Mouse (Mus musculus) gastrocnemius, postnatal 14 days (tissue): ENCODE results near the gene Mtcp1. TPM values are rescaled to one million over a fixed set of nuclear protein-coding genes. Genes with fewer than 3 reads are reported as not detected.

Source experiments
- DNase-seq: peaks from one replicate; pipeline ENCODE4 v3.0.0; 2021; ENCODE audit warnings: mixed read lengths
- intact Hi-C: fragments of 180-260 bp; cut with DNase I; formaldehyde crosslinking; loops from one replicate; pipeline ENCODE4 v1.15.1; 2025; ENCODE audit warnings: low total_unique reads
- long read RNA-seq, 2 experiments: library from polyadenylated mRNA; stranded (forward); transcript quantifications; one replicate each; pipeline ENCODE4 v2.0.0; 2021
- total RNA-seq, 2 experiments: library from RNA; stranded (reverse); gene quantifications; 2 replicates each; pipeline ENCODE4 v1.2.3; 2021

Mtcp1 gene
- 1 to 10 TPM; 1.5 to 3.3 TPM for total RNA-seq
- long read RNA-seq, experiment 1, partial matches to known transcripts: 0 of 1 reads
- long read RNA-seq, experiment 1, other reads (novel, unspliced or antisense): 0 of 1 reads
- long read RNA-seq, experiment 2, partial matches to known transcripts: 1 of 1 reads
- long read RNA-seq, experiment 2, other reads (novel, unspliced or antisense): 0 of 1 reads

- intact Hi-C loops: no loop called here
- DNase-seq: peak; percentile 87
Measured at GRCm38 (mm10) chrX:75415936-75416785, at the start of gene Mtcp1, which contains the start of the genes Cmc4 and Brcc3. Gene Mtcp1 (minus strand): TSS chrX:75416588. Gene Cmc4 (minus strand): TSS chrX:75416584. Gene Brcc3 (plus strand): TSS chrX:75416628.

DNA sequence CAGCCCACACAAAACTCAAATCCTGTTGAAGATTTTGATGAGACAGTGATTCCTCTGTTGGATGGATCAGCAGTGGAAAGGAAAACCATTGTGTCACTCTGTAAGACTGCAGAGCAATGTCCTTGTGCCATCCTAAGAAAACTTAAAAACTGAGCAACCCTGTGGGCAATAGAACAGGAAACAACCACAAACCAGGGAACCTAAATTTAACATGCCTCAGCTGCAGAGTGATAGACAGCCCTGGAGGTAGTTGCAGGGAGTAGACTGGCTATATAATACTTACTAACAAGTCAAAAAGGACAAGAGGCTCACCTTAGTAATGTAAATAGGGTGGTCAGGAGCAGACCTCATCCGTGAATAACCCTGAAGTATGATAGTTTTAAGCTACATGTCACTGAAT is 38.2 kb upstream of the Mtcp1 start:
- DNase-seq: no peak
- intact Hi-C loops: no loop called here

- intact Hi-C loops: no loop called here
- DNase-seq: no peak
Measured at GRCm38 (mm10) chrX:75409711-75410110, 6.7 kb downstream of the Mtcp1 start.

- DNase-seq: no peak
- intact Hi-C loops: no loop called here
Measured at GRCm38 (mm10) chrX:75403350-75403749, 13.0 kb downstream of the Mtcp1 start.

DNA sequence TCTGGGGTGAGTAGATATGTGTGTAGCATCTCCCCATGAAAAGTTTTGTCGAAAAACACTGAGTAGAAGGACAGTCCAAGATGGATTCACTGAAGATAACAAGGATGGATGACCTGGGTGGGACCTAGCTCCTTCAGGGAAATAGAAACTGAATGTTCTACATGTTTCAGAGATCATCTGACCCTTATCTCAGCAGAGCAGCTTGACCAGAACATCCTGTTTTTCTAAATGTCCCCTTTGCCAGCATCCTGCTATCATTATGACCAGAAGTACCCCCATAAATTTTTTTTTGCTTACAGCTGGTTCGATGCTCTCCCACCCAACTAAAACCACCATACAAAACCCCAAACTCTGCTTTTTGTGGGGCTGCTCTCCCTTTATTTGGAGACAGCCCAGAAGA is 13.7 kb downstream of the Mtcp1 start:
- intact Hi-C loops: no loop called here

DNA sequence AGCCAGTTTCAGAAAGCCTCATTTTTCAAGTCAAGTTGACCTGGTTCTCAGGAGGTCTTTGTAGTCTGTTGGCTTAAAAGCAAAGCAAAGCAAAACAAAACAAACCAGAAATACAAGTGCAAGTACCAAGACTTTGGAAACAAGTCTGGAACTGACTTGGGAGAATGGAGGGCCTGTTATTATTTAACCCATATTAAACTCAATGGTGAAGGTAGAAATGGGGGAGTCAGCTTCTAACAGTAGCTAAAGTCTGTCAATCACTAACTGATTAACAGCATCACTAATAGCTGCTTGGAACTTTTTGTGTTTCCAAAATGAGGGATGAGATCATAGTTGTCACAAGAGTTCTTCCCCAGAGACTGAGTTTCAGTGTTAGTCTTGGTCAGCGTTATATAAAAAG is 16.9 kb downstream of the Mtcp1 start:
- DNase-seq: no peak
- intact Hi-C loops: no loop called here

More for the DNA sequence above, 13.7 kb downstream of the Mtcp1 start:
- DNase-seq: no peak

- intact Hi-C loops: no loop called here
- peak; percentile 76 for DNase-seq
Measured at GRCm38 (mm10) chrX:75382195-75382771, 34.1 kb downstream of the Mtcp1 start, which contains the start of the genes Fundc2 and F8. Gene Fundc2 (plus strand): TSS chrX:75382399. Gene F8 (minus strand): TSS chrX:75382615.

DNA sequence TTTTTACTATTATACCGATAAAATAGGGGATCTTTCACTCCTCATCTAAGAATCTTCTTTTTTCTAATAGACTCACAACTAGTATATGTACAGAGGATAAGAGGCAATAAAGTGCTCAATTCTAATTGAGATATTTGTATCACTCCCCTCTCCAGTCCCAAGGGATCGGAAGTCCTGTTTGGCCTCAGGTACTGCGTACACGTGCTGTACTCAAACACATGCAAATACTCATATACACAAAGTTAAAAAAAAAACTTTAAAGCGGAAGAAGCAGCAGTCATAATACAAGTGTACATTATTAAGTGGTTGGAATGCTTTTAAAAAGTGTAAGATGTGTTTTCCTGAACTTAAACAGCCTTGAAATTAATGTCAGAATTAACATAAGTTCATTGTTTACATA is 34.7 kb downstream of the Mtcp1 start:
- DNase-seq: no peak
- intact Hi-C loops: no loop called here

DNA sequence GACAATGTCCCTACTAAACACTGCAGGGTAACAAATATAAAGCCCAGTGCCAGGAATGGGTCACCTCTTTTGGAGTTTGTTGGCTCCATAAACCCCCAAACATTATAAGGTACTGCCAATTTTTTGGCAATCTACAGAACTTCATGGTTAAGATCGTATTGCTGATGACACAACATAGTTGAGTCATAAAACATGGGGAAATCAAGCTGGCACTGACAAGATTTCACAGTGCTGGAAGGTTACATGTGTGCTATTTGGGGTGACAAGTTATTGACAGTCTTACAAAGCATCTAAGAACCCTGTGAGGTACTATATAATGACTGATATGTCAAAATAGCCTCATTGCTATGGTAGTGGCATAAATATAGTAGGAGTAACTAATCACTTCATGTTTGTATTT is 35.2 kb downstream of the Mtcp1 start:
- intact Hi-C loops: no loop called here
- DNase-seq: no peak

- no peak for DNase-seq
- intact Hi-C loops: no loop called here
Measured at GRCm38 (mm10) chrX:75376815-75377214, 39.6 kb downstream of the Mtcp1 start.

DNA sequence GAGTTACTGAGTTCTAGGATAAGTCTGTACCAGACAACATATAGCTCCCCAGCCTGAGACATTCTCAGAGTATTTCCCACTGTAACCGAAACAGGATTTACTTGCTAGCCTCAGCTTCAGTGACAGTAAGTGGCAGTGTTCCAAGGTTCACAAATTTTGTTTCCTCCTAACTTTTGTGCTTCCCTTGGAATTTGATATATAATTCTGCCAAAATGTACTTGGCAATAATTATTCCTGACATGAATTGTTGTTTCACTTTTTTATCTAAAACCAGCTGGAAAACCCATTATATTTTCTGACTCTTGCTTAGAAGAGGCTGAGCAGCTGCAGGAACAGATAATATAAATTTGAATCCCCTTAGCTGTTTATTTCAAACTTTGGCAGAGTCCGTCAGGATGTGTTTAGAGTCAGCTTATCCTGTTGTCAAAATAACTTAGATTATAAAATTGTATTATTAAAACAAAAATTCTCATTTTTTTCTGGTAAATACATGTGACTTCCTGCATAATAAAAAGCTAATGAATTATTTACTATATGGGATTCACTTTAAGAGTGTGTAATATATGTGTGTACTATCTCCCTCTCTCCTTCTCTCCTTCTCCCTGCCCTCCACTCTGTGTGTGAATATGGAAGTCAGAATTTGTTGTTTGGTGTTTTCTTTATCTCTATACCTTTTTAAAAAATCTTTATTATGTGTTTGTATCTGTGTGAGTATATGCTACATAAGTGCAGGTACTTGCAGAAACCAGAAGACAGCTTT is 43.5 kb downstream of the Mtcp1 start:
- intact Hi-C loops: no loop called here
- DNase-seq: no peak

- intact Hi-C loops: no loop called here
- DNase-seq: no peak
Measured at GRCm38 (mm10) chrX:75370197-75370596, 46.2 kb downstream of the Mtcp1 start.

Other genes with a start within 250 kb of the Mtcp1 start
- 100 to 1,000 TPM; 151 to 161 TPM for gene Fundc2, start 34.2 kb downstream of the Mtcp1 start, total RNA-seq
- under 1 TPM; 0.39 to 0.89 TPM for gene F8, start 34.0 kb downstream of the Mtcp1 start, total RNA-seq
- 1 to 10 TPM; 2.8 to 4.6 TPM for gene Cmc4, start within 50 bp of the Mtcp1 start, total RNA-seq
- 10 to 100 TPM; 14.8 to 17.0 TPM for gene Brcc3, start within 50 bp of the Mtcp1 start, total RNA-seq
- 10 to 100 TPM; 40.1 to 46.2 TPM for gene Vbp1, start 97.7 kb upstream of the Mtcp1 start, total RNA-seq
- under 1 TPM; 0.16 TPM for gene Rab39b, start 161.6 kb upstream of the Mtcp1 start, total RNA-seq